In genomic region chr5:143645976-143646375, GRCm38 (mm10) we compare ENCODE assay signal across 22 mouse cellular contexts. TPM values are rescaled to one million over a fixed set of nuclear protein-coding genes. Genes with fewer than 3 reads are reported as not detected.
DNase-seq lines count a peak whose midpoint lies in the region; ATAC-seq and TF ChIP-seq lines count a peak whose summit lies in the region.
"Had no signal": no experiment of that assay in that cellular context is flagged by ENCODE, and none has a peak within 500 bp of the region (broad histone marks: within the 10 kb centered on the region; RNA-seq: fewer than 3 reads in every experiment).

No protein-coding gene starts in this region.

- peaks cover 3% of the 10 kb centered on the region for H3K36me3 ChIP-seq in liver, embryonic 14.5 days (replicated peaks; ENCODE audit: control insufficient read depth, insufficient read depth, low read depth)
- H3K36me3 ChIP-seq in midbrain, embryonic 15.5 days (replicated peaks), result no peaks in the 10 kb centered on the region
- H3K36me3 ChIP-seq: lung, embryonic 15.5 days; midbrain, embryonic 13.5 days had no signal

- peak overlapping the region; percentile 40 for H3K4me2 ChIP-seq in liver, embryonic 14.5 days (ENCODE audit: low read depth)
- no peak overlapping the region for H3K4me2 ChIP-seq in midbrain, embryonic 15.5 days
- H3K4me2 ChIP-seq: lung, embryonic 15.5 days; midbrain, embryonic 13.5 days had no signal

- peak; percentile 63 for DNase-seq in lung, postnatal 36 days
- no peak for DNase-seq in lung, postnatal 25 days (ENCODE audit: low spot score)
- peak; percentile 32 for DNase-seq in induced T-regulatory cell, adult 2 months (ENCODE audit: low read depth)
- DNase-seq in liver, embryonic 14.5 days (ENCODE audit: low read depth in 3 of 3, low spot score in 3 of 3), result no peak
- no peak for DNase-seq in layer of hippocampus, adult 9-11 months
- DNase-seq in lung, postnatal 10 days, result no peak
- DNase-seq: adrenal gland, postnatal 10 days; cerebellum, adult 18-20 months; cerebellum, postnatal 14 days; kidney, adult 11 months; right cerebral cortex, adult 18-20 months; thymus, adult 18-20 months; thymus, postnatal 4 days had no signal

- H3K4me1 ChIP-seq in liver, embryonic 14.5 days (replicated peaks; ENCODE audit: control insufficient read depth in 2 of 2, insufficient read depth in 2 of 2, low read length in 1 of 2), result peaks cover 54 to 57% of the 10 kb centered on the region in 2 experiments
- no peaks in the 10 kb centered on the region for H3K4me1 ChIP-seq in midbrain, embryonic 15.5 days

- TF ChIP-seq CTCF in liver, embryonic 14.5 days (IDR thresholded peaks at IDR 0.05; ENCODE audit: low read depth), result no peak

- WGBS in liver, embryonic 14.5 days (ENCODE audit: insufficient replicate concordance), result 24% methylated on average over 5 of the region's 5 CpGs
- WGBS in midbrain, embryonic 15.5 days, result 79% methylated on average over 5 of the region's 5 CpGs

- no peak overlapping the region for H3K4me3 ChIP-seq in liver, embryonic 14.5 days (ENCODE audit: insufficient read depth in 1 of 2, low read depth in 2 of 2, low read length in 2 of 2)
- H3K4me3 ChIP-seq in midbrain, embryonic 15.5 days, result no peak overlapping the region
- H3K4me3 ChIP-seq: heart, embryonic 10.5 days; hindbrain, embryonic 10.5 days; left cerebral cortex, adult 2 months; lung, embryonic 15.5 days; midbrain, embryonic 13.5 days had no signal

- H3K27ac ChIP-seq in liver, embryonic 14.5 days, result peak overlapping the region; percentile 72
- H3K27ac ChIP-seq in midbrain, embryonic 15.5 days, result no peak overlapping the region
- H3K27ac ChIP-seq: heart, embryonic 10.5 days; hindbrain, embryonic 10.5 days; kidney, postnatal 0 days; left cerebral cortex, adult 2 months; lung, embryonic 15.5 days; midbrain, embryonic 13.5 days had no signal

- no peaks in the 10 kb centered on the region for H3K27me3 ChIP-seq in liver, embryonic 14.5 days (ENCODE audit: control insufficient read depth, insufficient read depth, low read length)
- no peaks in the 10 kb centered on the region for H3K27me3 ChIP-seq in midbrain, embryonic 15.5 days (replicated peaks)
- H3K27me3 ChIP-seq: lung, embryonic 15.5 days; midbrain, embryonic 13.5 days had no signal

- TF ChIP-seq EP300 in liver, embryonic 14.5 days (IDR thresholded peaks at IDR 0.05; ENCODE audit: low read depth), result no peak

- peak overlapping the region; percentile 38 for H3K9ac ChIP-seq in liver, embryonic 14.5 days (replicated peaks)
- H3K9ac ChIP-seq in midbrain, embryonic 15.5 days, result no peak overlapping the region
- H3K9ac ChIP-seq: lung, embryonic 15.5 days; midbrain, embryonic 13.5 days had no signal

- ATAC-seq in liver, embryonic 14.5 days (ENCODE audit: insufficient read depth), result peak; percentile 64; the same call in 1 of the 2 replicates
- ATAC-seq in midbrain, embryonic 15.5 days (replicated peaks), result no peak
- ATAC-seq: forebrain, embryonic 14.5 days; hindbrain, embryonic 16.5 days; midbrain, embryonic 13.5 days had no signal

- no peaks in the 10 kb centered on the region; the same call in none of the 2 replicates for H3K9me3 ChIP-seq in liver, embryonic 14.5 days (ENCODE audit: control insufficient read depth, low read length)
- H3K9me3 ChIP-seq in midbrain, embryonic 15.5 days, result no peaks in the 10 kb centered on the region
- H3K9me3 ChIP-seq: heart, embryonic 10.5 days; hindbrain, embryonic 10.5 days; lung, embryonic 15.5 days had no signal

RNA-seq across cellular contexts. Expression of gene Cyth3, which starts 23.7 kb away (rescaled TPM):
- 20.7 and 24.1 TPM in 2 replicates for polyA plus RNA-seq in liver, embryonic 14.5 days (2012; rRNA removed)
- polyA plus RNA-seq in liver, embryonic 14.5 days (2014; fragmentation: Nextera tagmentation; extraction: Ambion mirVana), result 28.1 and 33.5 TPM in 2 replicates
- polyA plus RNA-seq in midbrain, embryonic 15.5 days (2015; fragmentation: Nextera tagmentation; extraction: Ambion mirVana), result 39.1 and 41.4 TPM in 2 replicates

Comparison
In these comparisons a context has a peak if more than half of its experiments do, and no peak if none do; other contexts are left out.
1. DNase-seq: peak in lung, postnatal 36 days (single experiment) and induced T-regulatory cell, adult 2 months (single experiment); none in lung, postnatal 25 days (single experiment), liver, embryonic 14.5 days (0 of 3), layer of hippocampus, adult 9-11 months (single experiment) and lung, postnatal 10 days (single experiment).